Mouse (Mus musculus): ENCODE results near the gene Rab39.

Gene Rab39

GRCm38 (mm10) chr9:53705992-53706696, at the start of gene Rab39:
Gene Rab39, minus strand, starts transcription at chr9:53706232.
- 0 out of 2 replicates have a peak, but pooled peaks cover 2% of the 10 kb centered on the region for H3K27me3 ChIP-seq (ENCODE audit: insufficient read depth, low read length)
- H3K9me3 ChIP-seq (ENCODE audit: low read length): no peaks in the 10 kb centered on the region
- H3K36me3 ChIP-seq (ENCODE audit: insufficient read depth, low read length): no peaks in the 10 kb centered on the region
- peak within 1 kb of the TSS; percentile 92 for H3K4me3 ChIP-seq (replicated peaks; ENCODE audit: low read length)
- peaks cover 19% of the 10 kb centered on the region for H3K4me1 ChIP-seq (replicated peaks; ENCODE audit: low read depth, low read length)
- TF ChIP-seq POU5F1 (IDR thresholded peaks at IDR 0.05; ENCODE audit: borderline replicate concordance, low read length): no peak
- no peak for TF ChIP-seq NANOG (IDR thresholded peaks at IDR 0.05; ENCODE audit: borderline replicate concordance, low read length)
- no peak for TF ChIP-seq CTCF (conservative IDR thresholded peaks at IDR 0.05; ENCODE audit: low read length)

- no peaks in the 10 kb centered on the region for H3K36me3 ChIP-seq (ENCODE audit: insufficient read depth, low read length)
- TF ChIP-seq POU5F1 (IDR thresholded peaks at IDR 0.05; ENCODE audit: borderline replicate concordance, low read length): no peak
- H3K27me3 ChIP-seq (ENCODE audit: insufficient read depth, low read length): no peaks in the 10 kb centered on the region
Observed at GRCm38 (mm10) chr9:53754801-53755200, 48.8 kb upstream of the Rab39 start.

GRCm38 (mm10) chr9:53750899-53751298, 44.9 kb upstream of the Rab39 start:
- Histone ChIP-seq H3K4me3 (replicated peaks; ENCODE audit: low read length) (no peak overlapping the region), H3K9me3 (ENCODE audit: low read length) (peaks cover 17% of the 10 kb centered on the region)
- no peak for TF ChIP-seq NANOG (IDR thresholded peaks at IDR 0.05; ENCODE audit: borderline replicate concordance, low read length)
- TF ChIP-seq POU5F1 (IDR thresholded peaks at IDR 0.05; ENCODE audit: borderline replicate concordance, low read length): no peak
- TF ChIP-seq CTCF (conservative IDR thresholded peaks at IDR 0.05; ENCODE audit: low read length): peak; percentile 42

More at GRCm38 (mm10) chr9:53754801-53755200, 48.8 kb upstream of the Rab39 start:
- Histone ChIP-seq H3K4me1 (replicated peaks; ENCODE audit: low read depth, low read length) (peaks cover 34% of the 10 kb centered on the region), H3K9me3 (ENCODE audit: low read length) (peaks cover 33% of the 10 kb centered on the region), H3K4me3 (replicated peaks; ENCODE audit: low read length) (no peak overlapping the region)

GRCm38 (mm10) chr9:53750411-53750810, 44.4 kb upstream of the Rab39 start:
- no peaks in the 10 kb centered on the region for H3K36me3 ChIP-seq (ENCODE audit: insufficient read depth, low read length)
- peaks cover 10% of the 10 kb centered on the region for H3K4me1 ChIP-seq (replicated peaks; ENCODE audit: low read depth, low read length)
- no peak for TF ChIP-seq NANOG (IDR thresholded peaks at IDR 0.05; ENCODE audit: borderline replicate concordance, low read length)
- no peak for TF ChIP-seq CTCF (conservative IDR thresholded peaks at IDR 0.05; ENCODE audit: low read length)
- TF ChIP-seq POU5F1 (IDR thresholded peaks at IDR 0.05; ENCODE audit: borderline replicate concordance, low read length): no peak
- H3K4me3 ChIP-seq (replicated peaks; ENCODE audit: low read length): no peak overlapping the region
- H3K9me3 ChIP-seq (ENCODE audit: low read length): peaks cover 17% of the 10 kb centered on the region
- no peaks in the 10 kb centered on the region for H3K27me3 ChIP-seq (ENCODE audit: insufficient read depth, low read length)

More at GRCm38 (mm10) chr9:53750899-53751298, 44.9 kb upstream of the Rab39 start:
- Histone ChIP-seq H3K4me1 (replicated peaks; ENCODE audit: low read depth, low read length) (peaks cover 13% of the 10 kb centered on the region), H3K36me3 (ENCODE audit: insufficient read depth, low read length) (no peaks in the 10 kb centered on the region), H3K27me3 (ENCODE audit: insufficient read depth, low read length) (no peaks in the 10 kb centered on the region)

GRCm38 (mm10) chr9:53740829-53741404, 34.9 kb upstream of the Rab39 start:
- H3K4me1 ChIP-seq (replicated peaks; ENCODE audit: low read depth, low read length): no peaks in the 10 kb centered on the region
- no peaks in the 10 kb centered on the region for H3K36me3 ChIP-seq (ENCODE audit: insufficient read depth, low read length)
- no peaks in the 10 kb centered on the region for H3K27me3 ChIP-seq (ENCODE audit: insufficient read depth, low read length)
- no peak for TF ChIP-seq NANOG (IDR thresholded peaks at IDR 0.05; ENCODE audit: borderline replicate concordance, low read length)
- TF ChIP-seq CTCF (conservative IDR thresholded peaks at IDR 0.05; ENCODE audit: low read length): no peak
- no peak for TF ChIP-seq POU5F1 (IDR thresholded peaks at IDR 0.05; ENCODE audit: borderline replicate concordance, low read length)
- H3K4me3 ChIP-seq (replicated peaks; ENCODE audit: low read length): no peak overlapping the region
- H3K9me3 ChIP-seq (ENCODE audit: low read length): peaks cover 34% of the 10 kb centered on the region

GRCm38 (mm10) chr9:53705491-53705991, 491 bp downstream of the Rab39 start:
- Histone ChIP-seq H3K36me3 (ENCODE audit: insufficient read depth, low read length) (no peaks in the 10 kb centered on the region), H3K9me3 (ENCODE audit: low read length) (no peaks in the 10 kb centered on the region), H3K4me1 (replicated peaks; ENCODE audit: low read depth, low read length) (peaks cover 19% of the 10 kb centered on the region), H3K4me3 (replicated peaks; ENCODE audit: low read length) (peak overlapping the region; percentile 92), H3K27me3 (ENCODE audit: insufficient read depth, low read length) (0 out of 2 replicates have a peak, but pooled peaks cover 2% of the 10 kb centered on the region)
- TF ChIP-seq NANOG (IDR thresholded peaks at IDR 0.05; ENCODE audit: borderline replicate concordance, low read length): no peak
- no peak for TF ChIP-seq CTCF (conservative IDR thresholded peaks at IDR 0.05; ENCODE audit: low read length)
- no peak for TF ChIP-seq POU5F1 (IDR thresholded peaks at IDR 0.05; ENCODE audit: borderline replicate concordance, low read length)

- TF ChIP-seq POU5F1 (IDR thresholded peaks at IDR 0.05; ENCODE audit: borderline replicate concordance, low read length) (no peak), CTCF (conservative IDR thresholded peaks at IDR 0.05; ENCODE audit: low read length) (no peak), NANOG (IDR thresholded peaks at IDR 0.05; ENCODE audit: borderline replicate concordance, low read length) (no peak)
- Histone ChIP-seq H3K27me3 (ENCODE audit: insufficient read depth, low read length) (no peaks in the 10 kb centered on the region), H3K9me3 (ENCODE audit: low read length) (no peaks in the 10 kb centered on the region), H3K4me3 (replicated peaks; ENCODE audit: low read length) (no peak overlapping the region), H3K4me1 (replicated peaks; ENCODE audit: low read depth, low read length) (peaks cover 19% of the 10 kb centered on the region), H3K36me3 (ENCODE audit: insufficient read depth, low read length) (no peaks in the 10 kb centered on the region)
Observed at GRCm38 (mm10) chr9:53702991-53703390, 3.0 kb downstream of the Rab39 start.

- Histone ChIP-seq H3K9me3 (ENCODE audit: low read length) (no peaks in the 10 kb centered on the region), H3K36me3 (ENCODE audit: insufficient read depth, low read length) (no peaks in the 10 kb centered on the region), H3K4me1 (replicated peaks; ENCODE audit: low read depth, low read length) (peaks cover 11% of the 10 kb centered on the region), H3K4me3 (replicated peaks; ENCODE audit: low read length) (no peak overlapping the region), H3K27me3 (ENCODE audit: insufficient read depth, low read length) (no peaks in the 10 kb centered on the region)
- TF ChIP-seq NANOG (IDR thresholded peaks at IDR 0.05; ENCODE audit: borderline replicate concordance, low read length): no peak
- TF ChIP-seq CTCF (conservative IDR thresholded peaks at IDR 0.05; ENCODE audit: low read length): no peak
- no peak for TF ChIP-seq POU5F1 (IDR thresholded peaks at IDR 0.05; ENCODE audit: borderline replicate concordance, low read length)
Observed at GRCm38 (mm10) chr9:53700496-53700895, 5.5 kb downstream of the Rab39 start.
